Mouse (Mus musculus): Measurements from ENCODE around the gene Pkn1. TPM values are rescaled to one million over a fixed set of nuclear protein-coding genes. Genes with fewer than 3 reads are reported as not detected.

The Pkn1 gene
- polyA plus RNA-seq, 1 experiment from 2014 or later: 22.7 TPM

DNA sequence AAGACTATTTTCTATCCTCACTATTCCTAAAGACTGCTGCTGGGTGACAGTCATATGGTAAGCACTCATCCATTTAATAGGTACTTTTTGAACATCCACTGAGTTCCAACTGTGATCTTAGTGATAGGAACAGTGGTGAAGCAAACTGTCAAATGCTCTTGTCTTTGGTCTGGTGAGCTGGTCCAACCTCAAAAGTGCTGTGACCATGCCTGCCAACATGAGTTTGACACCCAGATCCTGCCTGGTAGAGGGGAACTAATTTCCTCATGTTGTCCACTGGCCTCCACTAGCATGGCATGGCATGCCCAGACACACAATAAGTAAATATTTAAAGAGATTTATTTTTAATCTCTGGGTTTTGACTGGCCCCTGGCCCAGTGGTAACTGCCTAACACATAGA lies 82.4 kb downstream of the Pkn1 start:
- Histone ChIP-seq H3K4me3 (ENCODE audit: control insufficient read depth in 1 of 2, insufficient read depth in 1 of 2, low read depth in 1 of 2, low read length in 2 of 2) (no peak overlapping the region), H3K4me2 (ENCODE audit: low read length) (no peak overlapping the region), H3K9ac (ENCODE audit: low read length) (no peak overlapping the region), H3K4me1 (ENCODE audit: control insufficient read depth in 2 of 2, insufficient read depth in 2 of 2, low read length in 2 of 2) (no peaks in the 10 kb centered on the region), H3K27ac (replicated peaks in 1 of 2; ENCODE audit: control insufficient read depth in 1 of 2, insufficient read depth in 1 of 2, low read depth in 2 of 2, low read length in 2 of 2) (no peak overlapping the region), H3K27me3 (ENCODE audit: control insufficient read depth, insufficient read depth, low read length) (no peaks in the 10 kb centered on the region), H3K36me3 (ENCODE audit: control insufficient read depth, insufficient read depth, low read length) (peaks cover 25% of the 10 kb centered on the region), H3K9me3 (ENCODE audit: control insufficient read depth, low read length) (0 out of 2 replicates have a peak, but pooled peaks cover 4% of the 10 kb centered on the region)
- ATAC-seq (ENCODE audit: insufficient number of reproducible peaks, insufficient read depth, low FRiP score, low read depth): no peak

Small RNAs within 50 kb of the gene (microRNA-seq; reads per million reads assigned to microRNA genes)
- gene Mir1668: not detected

Other genes starting within 250 kb of the Pkn1 start
- 76.3 and 79.9 TPM in 2 replicates for gene Scoc, start 240.8 kb downstream of the Pkn1 start, polyA plus RNA-seq (2014; fragmentation: Nextera tagmentation; extraction: Ambion mirVana)
- gene Olfr370, start 163.4 kb downstream of the Pkn1 start, polyA plus RNA-seq (2014; fragmentation: Nextera tagmentation; extraction: Ambion mirVana): not detected in 2 replicates
- gene Ndufb7, start 132.5 kb downstream of the Pkn1 start, polyA plus RNA-seq (2014; fragmentation: Nextera tagmentation; extraction: Ambion mirVana): 717 and 718 TPM in 2 replicates
- 461 and 507 TPM in 2 replicates for gene Tecr, start 91.2 kb downstream of the Pkn1 start, polyA plus RNA-seq (2014; fragmentation: Nextera tagmentation; extraction: Ambion mirVana)
- gene Dnajb1, start 91.0 kb downstream of the Pkn1 start, polyA plus RNA-seq (2014; fragmentation: Nextera tagmentation; extraction: Ambion mirVana): 37.0 and 38.2 TPM in 2 replicates
- 133 and 139 TPM in 2 replicates for gene Gipc1, start 46.5 kb downstream of the Pkn1 start, polyA plus RNA-seq (2014; fragmentation: Nextera tagmentation; extraction: Ambion mirVana)
- gene Ptger1, start 32.5 kb downstream of the Pkn1 start, polyA plus RNA-seq (2014; fragmentation: Nextera tagmentation; extraction: Ambion mirVana): 0.42 and 0.58 TPM in 2 replicates
- 114 and 119 TPM in 2 replicates for gene Ddx39, start 16.0 kb upstream of the Pkn1 start, polyA plus RNA-seq (2014; fragmentation: Nextera tagmentation; extraction: Ambion mirVana)
- 35.6 and 35.9 TPM in 2 replicates for gene Adgre5, start 42.1 kb upstream of the Pkn1 start, polyA plus RNA-seq (2014; fragmentation: Nextera tagmentation; extraction: Ambion mirVana)
- gene Adgrl1, start 200.9 kb upstream of the Pkn1 start, polyA plus RNA-seq (2014; fragmentation: Nextera tagmentation; extraction: Ambion mirVana): 10.4 and 13.0 TPM in 2 replicates